Mouse (Mus musculus) adrenal gland, adult 2 months (tissue): ENCODE data around the gene Sema6b. TPM values are rescaled to one million over a fixed set of nuclear protein-coding genes. Genes with fewer than 3 reads are reported as not detected.
A peak's percentile ranks its signal among the peaks of the same experiment; 100 is the strongest.
"Not testable (repeated sequence)": the region's sequence is repeated elsewhere in the genome, so short reads cannot be mapped to it uniquely, and the experiment has no call there.

Experiments used
- DNase-seq: peaks from one replicate; pipeline ENCODE4 v3.0.0; 2021
- microRNA-seq, 2 experiments: library from miRNA; unstranded; fragments of <30 nt; microRNA quantifications; one replicate each; pipeline ENCODE4 v1.2.0; 2021
- polyA plus RNA-seq: library from polyadenylated mRNA; depleted of rRNA; stranded (reverse); fragments of >200 nt; gene quantifications from 2 replicates; pipeline ENCODE4 v1.2.3, GENCODE M21; 2012; rRNA removed
- total RNA-seq, 2 experiments: library from RNA; stranded (reverse); gene quantifications; 2 replicates each; pipeline ENCODE4 v1.2.3; 2021

Gene Sema6b
- total and polyA plus RNA-seq, 3 experiments = 6.3 to 32.9 (median 10.2) TPM

GRCm38 (mm10) chr17:56092312-56092711 is 47.8 kb downstream of the Sema6b start:
- no peak for DNase-seq

DNA sequence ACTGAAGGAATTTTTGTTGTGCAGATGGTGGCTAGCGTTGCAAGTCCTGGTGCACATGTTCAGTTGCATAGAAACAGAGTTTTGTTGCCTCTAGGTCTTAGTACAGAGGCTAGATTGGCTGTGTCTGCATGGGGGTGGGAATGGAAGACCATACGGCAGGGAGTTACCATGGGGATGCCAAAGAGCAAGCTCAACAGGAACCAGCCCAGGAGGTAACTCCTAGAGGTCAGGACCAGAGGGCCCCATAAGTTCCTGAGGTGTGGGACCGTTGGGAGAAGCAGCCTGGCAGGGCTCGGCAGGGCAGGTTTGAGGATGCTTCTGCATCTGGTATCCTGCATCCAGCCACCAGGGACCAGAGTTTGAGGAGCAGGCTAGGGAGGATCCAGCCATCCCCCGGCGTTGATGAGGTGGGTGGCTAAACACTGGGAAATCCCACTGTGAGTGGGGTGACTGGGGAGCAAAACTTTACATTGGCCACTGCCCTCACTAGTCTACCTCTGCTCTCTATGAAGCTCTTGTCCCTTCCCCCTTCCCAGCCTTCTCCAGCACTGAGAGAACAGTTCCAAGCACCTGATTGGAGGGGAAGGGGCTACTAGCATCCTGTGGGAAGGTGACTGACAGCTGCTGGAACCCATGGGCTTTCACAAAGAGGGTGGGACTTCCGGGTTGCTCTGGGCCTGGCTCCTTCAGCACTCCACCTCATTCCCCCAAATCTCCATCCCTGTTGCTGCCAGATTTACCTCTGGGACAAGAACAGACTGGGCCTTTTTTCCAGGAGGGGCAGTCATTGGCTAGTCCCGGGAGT is 59.2 kb downstream of the Sema6b start:
- DNase-seq = no peak

GRCm38 (mm10) chr17:56079921-56080320 is 60.2 kb downstream of the Sema6b start:
- no peak for DNase-seq

GRCm38 (mm10) chr17:56078880-56079795 is 61.0 kb downstream of the Sema6b start, which contains the start of gene Hdgfl2:
Gene Hdgfl2, plus strand, starts transcription at chr17:56079634.
- peak; percentile 100 for DNase-seq

- DNase-seq = not testable (repeated sequence)
These were observed 61.8 kb downstream of the Sema6b start for GRCm38 (mm10) chr17:56078361-56078760.

- DNase-seq = no peak
These were observed 62.6 kb downstream of the Sema6b start for GRCm38 (mm10) chr17:56077523-56077922.

DNA sequence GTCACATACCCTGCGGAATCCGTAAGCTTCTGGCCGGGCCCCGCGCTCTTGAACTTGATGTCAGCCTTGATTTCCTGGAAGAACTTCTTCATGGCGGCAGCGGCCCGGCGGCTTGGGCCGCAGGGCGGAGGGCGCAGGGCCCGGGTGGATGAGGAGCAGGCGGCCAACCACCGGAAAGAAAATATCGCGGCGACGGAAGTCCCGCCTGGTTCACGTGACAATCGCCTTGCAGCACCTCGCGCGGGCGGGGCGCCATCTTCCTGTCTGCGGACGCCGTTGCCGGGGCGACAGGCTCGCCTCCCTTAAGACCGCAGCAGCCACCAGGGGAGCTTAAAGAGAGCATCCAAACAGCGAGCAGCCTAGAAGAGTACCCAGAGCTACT is 65.3 kb downstream of the Sema6b start, which contains the start of gene Ubxn6:
TSS of gene Ubxn6 (minus strand) at position 202 of the 382 bp plus-strand sequence.
- peak; percentile 98 for DNase-seq

GRCm38 (mm10) chr17:56074097-56074826 is 65.9 kb downstream of the Sema6b start:
- peak; percentile 92 for DNase-seq

Small RNAs within 50 kb of the gene (microRNA-seq; reads per million reads assigned to microRNA genes)
- 0 reads per million in 2 experiments for gene Gm44397

Other genes starting within 250 kb of the Sema6b start
- 1 to 10 TPM; 5.2 to 5.6 TPM for gene Zfp959, start 248.2 kb downstream of the Sema6b start, total RNA-seq
- gene Zfp959, start 248.2 kb downstream of the Sema6b start, polyA plus RNA-seq = 0.20 and 0.28 TPM in 2 replicates
- gene Zfp119b, start 190.8 kb downstream of the Sema6b start, total RNA-seq = 1 to 10 TPM; 3.0 to 3.6 TPM
- 0.07 TPM in 1 of 2 replicates, not detected in the other for gene Zfp119b, start 190.8 kb downstream of the Sema6b start, polyA plus RNA-seq
- 1 to 10 TPM in 1 of 2 experiments, under 1 TPM in 1; 0.66 to 1.2 TPM for gene Ebi3, start 187.7 kb downstream of the Sema6b start, total RNA-seq
- gene Ebi3, start 187.7 kb downstream of the Sema6b start, polyA plus RNA-seq = 4.7 and 5.8 TPM in 2 replicates
- gene Yju2, start 181.2 kb downstream of the Sema6b start, total RNA-seq = 10 to 100 TPM; 16.7 to 19.1 TPM
- 4.4 and 5.3 TPM in 2 replicates for gene Yju2, start 181.2 kb downstream of the Sema6b start, polyA plus RNA-seq
- gene Shd, start 169.9 kb downstream of the Sema6b start, total RNA-seq = 1 to 10 TPM in 1 of 2 experiments, under 1 TPM in 1; 0.52 to 1.2 TPM
- 3.2 and 7.8 TPM in 2 replicates for gene Shd, start 169.9 kb downstream of the Sema6b start, polyA plus RNA-seq
- gene Fsd1, start 153.8 kb downstream of the Sema6b start, total RNA-seq = 1 to 10 TPM; 1.0 to 2.7 TPM
- gene Fsd1, start 153.8 kb downstream of the Sema6b start, polyA plus RNA-seq = 2.3 and 2.7 TPM in 2 replicates
- 1 to 10 TPM; 5.6 TPM for gene Stap2, start 134.8 kb downstream of the Sema6b start, total RNA-seq
- gene Stap2, start 134.8 kb downstream of the Sema6b start, polyA plus RNA-seq = 5.2 and 8.4 TPM in 2 replicates
- 10 to 100 TPM; 87.3 to 90.5 TPM for gene Mpnd, start 134.6 kb downstream of the Sema6b start, total RNA-seq
- gene Mpnd, start 134.6 kb downstream of the Sema6b start, polyA plus RNA-seq = 179 and 197 TPM in 2 replicates
- gene Sh3gl1, start 103.7 kb downstream of the Sema6b start, total RNA-seq = 10 to 100 TPM; 41.3 to 44.0 TPM
- gene Sh3gl1, start 103.7 kb downstream of the Sema6b start, polyA plus RNA-seq = 66.4 and 70.6 TPM in 2 replicates
- 1 to 10 TPM; 1.6 to 2.5 TPM for gene Chaf1a, start 99.9 kb downstream of the Sema6b start, total RNA-seq
- 1.5 and 2.0 TPM in 2 replicates for gene Chaf1a, start 99.9 kb downstream of the Sema6b start, polyA plus RNA-seq
- 10 to 100 TPM; 83.2 to 83.8 TPM for gene Ubxn6, start 65.3 kb downstream of the Sema6b start, total RNA-seq
- 67.8 and 91.2 TPM in 2 replicates for gene Ubxn6, start 65.3 kb downstream of the Sema6b start, polyA plus RNA-seq
- gene Hdgfl2, start 60.7 kb downstream of the Sema6b start, total RNA-seq = 10 to 100 TPM; 52.7 to 63.7 TPM
- 93.5 and 97.9 TPM in 2 replicates for gene Hdgfl2, start 60.7 kb downstream of the Sema6b start, polyA plus RNA-seq
- 100 to 1,000 TPM in 1 of 2 experiments, 10 to 100 TPM in 1; 92.6 to 121 TPM for gene Plin4, start 30.5 kb downstream of the Sema6b start, total RNA-seq
- 100 and 184 TPM in 2 replicates for gene Plin4, start 30.5 kb downstream of the Sema6b start, polyA plus RNA-seq
- gene Plin5, start 22.7 kb downstream of the Sema6b start, total RNA-seq = 10 to 100 TPM; 59.5 to 71.9 TPM
- gene Plin5, start 22.7 kb downstream of the Sema6b start, polyA plus RNA-seq = 42.9 and 91.7 TPM in 2 replicates
- 10 to 100 TPM; 23.9 to 45.5 TPM for gene Lrg1, start 18.3 kb downstream of the Sema6b start, total RNA-seq
- 134 and 212 TPM in 2 replicates for gene Lrg1, start 18.3 kb downstream of the Sema6b start, polyA plus RNA-seq
- gene Tnfaip8l1, start 22.1 kb upstream of the Sema6b start, total RNA-seq = 1 to 10 TPM; 2.0 to 2.4 TPM
- gene Tnfaip8l1, start 22.1 kb upstream of the Sema6b start, polyA plus RNA-seq = 4.2 and 6.7 TPM in 2 replicates
- gene Mydgf, start 43.6 kb upstream of the Sema6b start, total RNA-seq = 10 to 100 TPM; 51.8 to 55.3 TPM
- gene Mydgf, start 43.6 kb upstream of the Sema6b start, polyA plus RNA-seq = 70.5 and 71.0 TPM in 2 replicates
- 10 to 100 TPM; 37.5 to 39.7 TPM for gene Dpp9, start 78.6 kb upstream of the Sema6b start, total RNA-seq
- 53.2 and 65.3 TPM in 2 replicates for gene Dpp9, start 78.6 kb upstream of the Sema6b start, polyA plus RNA-seq
- 10 to 100 TPM; 27.0 to 32.4 TPM for gene Fem1a, start 116.5 kb upstream of the Sema6b start, total RNA-seq
- gene Fem1a, start 116.5 kb upstream of the Sema6b start, polyA plus RNA-seq = 44.6 and 46.9 TPM in 2 replicates
- gene Ticam1, start 136.4 kb upstream of the Sema6b start, total RNA-seq = 10 to 100 TPM; 22.7 to 29.4 TPM
- 39.7 and 50.2 TPM in 2 replicates for gene Ticam1, start 136.4 kb upstream of the Sema6b start, polyA plus RNA-seq
- 100 to 1,000 TPM in 1 of 2 experiments, 10 to 100 TPM in 1; 65.9 to 101 TPM for gene Plin3, start 152.5 kb upstream of the Sema6b start, total RNA-seq
- 43.9 and 51.8 TPM in 2 replicates for gene Plin3, start 152.5 kb upstream of the Sema6b start, polyA plus RNA-seq
- not detected for gene Arrdc5, start 159.9 kb upstream of the Sema6b start, total RNA-seq
- not detected in 2 replicates for gene Arrdc5, start 159.9 kb upstream of the Sema6b start, polyA plus RNA-seq
- 1 to 10 TPM; 3.1 to 3.5 TPM for gene Uhrf1, start 163.0 kb upstream of the Sema6b start, total RNA-seq
- gene Uhrf1, start 163.0 kb upstream of the Sema6b start, polyA plus RNA-seq = 2.7 and 3.0 TPM in 2 replicates
- 10 to 100 TPM; 37.6 to 37.8 TPM for gene Kdm4b, start 185.7 kb upstream of the Sema6b start, total RNA-seq
- 53.7 and 56.4 TPM in 2 replicates for gene Kdm4b, start 185.7 kb upstream of the Sema6b start, polyA plus RNA-seq